Mouse (Mus musculus): Measurements from ENCODE around the gene Krt32. TPM values are rescaled to one million over a fixed set of nuclear protein-coding genes. Genes with fewer than 3 reads are reported as not detected.

The Krt32 gene
- polyA plus RNA-seq (2016; fragmentation: Nextera tagmentation; extraction: Ambion mirVana): not detected in 2 replicates

DNA sequence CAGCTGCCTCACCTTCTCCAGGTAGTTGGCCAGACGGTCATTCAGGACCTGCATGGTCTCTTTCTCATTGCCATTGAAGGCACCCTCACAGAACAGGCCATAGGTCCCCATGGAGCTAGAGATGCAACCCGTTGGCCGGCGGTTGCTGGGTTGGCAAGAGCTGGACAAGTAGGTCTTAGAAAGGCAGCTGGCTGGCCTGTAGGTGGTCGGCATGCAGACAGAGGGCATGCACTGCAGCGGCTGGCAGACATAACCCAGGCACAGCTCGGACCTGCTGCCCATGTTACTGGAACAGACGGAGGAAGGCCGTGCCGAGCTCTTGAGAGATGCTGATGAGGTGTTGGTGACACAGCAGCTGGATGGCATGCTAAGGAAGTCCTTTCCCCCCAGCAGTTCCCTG, at the start of gene Krt32:
Gene Krt32, minus strand, starts transcription at position 366 of the 400 bp plus-strand sequence.
- no peak within 1 kb of the TSS for H3K4me3 ChIP-seq
- H3K36me3 ChIP-seq (replicated peaks): no peaks in the 10 kb centered on the region
- 93% methylated on average over 10 of the region's 10 CpGs for WGBS
- no peak within 1 kb of the TSS for H3K27ac ChIP-seq
- no peaks in the 10 kb centered on the region for H3K4me1 ChIP-seq
- H3K27me3 ChIP-seq (ENCODE audit: poor library complexity, severe bottlenecking): no peaks in the 10 kb centered on the region
- H3K9me3 ChIP-seq: 0 out of 2 replicates have a peak, but pooled peaks cover 4% of the 10 kb centered on the region
- no peak for DNase-seq (ENCODE audit: extremely low spot score, low spot score)

DNA sequence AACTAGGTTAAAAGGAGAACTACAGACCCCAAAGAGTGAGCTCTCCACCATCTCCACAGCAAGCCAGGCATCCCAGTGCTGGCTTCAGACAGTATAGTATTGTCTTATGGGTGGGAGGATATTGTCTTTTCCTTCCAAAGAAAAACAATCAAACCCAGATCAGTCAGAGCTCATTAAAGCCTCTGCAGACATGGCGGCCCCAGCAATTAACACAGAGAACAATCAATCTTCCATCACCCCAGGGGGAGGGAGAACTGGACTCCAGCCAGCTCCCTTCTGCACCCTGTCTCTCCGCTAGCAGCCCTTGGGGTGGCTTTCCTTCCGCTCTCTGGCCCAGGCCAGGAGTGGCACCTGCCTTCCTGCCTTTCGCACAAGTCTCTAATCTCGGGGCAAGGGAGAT, 49.7 kb upstream of the Krt32 start:
- DNase-seq (ENCODE audit: extremely low spot score, low spot score): no peak
- WGBS: 50% methylated on average over 5 of the region's 5 CpGs
- no peak overlapping the region for H3K4me3 ChIP-seq

DNA sequence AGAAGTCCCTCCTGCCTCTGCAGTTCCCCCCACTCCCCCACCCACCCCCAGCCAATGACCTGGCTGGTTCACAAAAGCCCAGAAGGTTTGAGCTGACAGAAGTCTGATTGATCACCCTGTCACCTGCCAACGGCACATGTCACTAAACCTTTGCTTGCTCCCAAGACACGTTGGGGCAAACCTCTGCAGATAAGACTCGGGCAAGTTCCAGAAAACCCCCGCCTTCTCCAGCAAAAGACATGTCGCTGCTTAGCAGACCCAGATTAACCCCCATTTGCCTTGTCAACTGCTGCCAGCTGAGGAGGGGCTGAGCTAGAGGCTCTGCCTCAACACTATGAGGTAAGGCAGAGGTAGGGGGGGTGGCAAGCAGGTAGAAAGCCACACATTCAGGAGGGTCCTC, 48.5 kb upstream of the Krt32 start:
- no peak overlapping the region for H3K27ac ChIP-seq
- H3K4me1 ChIP-seq: peaks cover 44% of the 10 kb centered on the region
- no peaks in the 10 kb centered on the region for H3K9me3 ChIP-seq
- no peaks in the 10 kb centered on the region for H3K36me3 ChIP-seq (replicated peaks)
- no peaks in the 10 kb centered on the region; the same call in 1 of the 2 replicates for H3K27me3 ChIP-seq (ENCODE audit: poor library complexity, severe bottlenecking)
- H3K4me3 ChIP-seq: no peak overlapping the region
- WGBS: 63% methylated on average over 5 of the region's 5 CpGs
- DNase-seq (ENCODE audit: extremely low spot score, low spot score): no peak

More for the DNA sequence above, 49.7 kb upstream of the Krt32 start:
- Histone ChIP-seq H3K27me3 (ENCODE audit: poor library complexity, severe bottlenecking) (no peaks in the 10 kb centered on the region; the same call in 1 of the 2 replicates), H3K9me3 (no peaks in the 10 kb centered on the region), H3K4me1 (peaks cover 44% of the 10 kb centered on the region), H3K27ac (peak overlapping the region; percentile 60), H3K36me3 (replicated peaks) (no peaks in the 10 kb centered on the region)

DNA sequence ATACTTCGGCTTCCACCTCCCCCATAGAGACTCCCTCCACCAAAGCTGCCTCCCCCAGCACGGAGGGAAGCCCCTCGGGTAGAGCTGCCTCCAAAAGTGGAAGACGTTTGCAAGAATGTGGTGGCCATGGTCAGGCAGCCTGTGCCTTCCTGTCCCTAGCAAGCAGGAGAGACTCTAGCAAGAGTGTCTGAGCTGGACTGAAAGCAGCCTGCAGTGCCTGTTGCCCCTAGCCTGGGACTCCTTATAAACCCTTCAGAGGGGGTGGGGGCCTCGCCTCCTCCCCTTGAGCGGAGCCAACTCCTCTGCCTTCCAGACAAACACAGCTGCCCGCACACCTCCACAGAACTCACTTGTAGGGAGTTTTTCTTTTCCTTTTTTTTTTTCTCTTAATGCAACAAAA, 47.7 kb upstream of the Krt32 start, which contains the start of gene Krt15:
Gene Krt15, minus strand, starts transcription at position 198 of the 400 bp plus-strand sequence.
- H3K27me3 ChIP-seq (ENCODE audit: poor library complexity, severe bottlenecking): no peaks in the 10 kb centered on the region; the same call in 1 of the 2 replicates
- 68% methylated on average over 7 of the region's 7 CpGs for WGBS
- no peak for DNase-seq (ENCODE audit: extremely low spot score, low spot score)
- no peaks in the 10 kb centered on the region for H3K36me3 ChIP-seq (replicated peaks)
- H3K4me1 ChIP-seq: peaks cover 44% of the 10 kb centered on the region
- no peak within 1 kb of the TSS for H3K4me3 ChIP-seq
- H3K27ac ChIP-seq: no peak within 1 kb of the TSS
- H3K9me3 ChIP-seq: no peaks in the 10 kb centered on the region

DNA sequence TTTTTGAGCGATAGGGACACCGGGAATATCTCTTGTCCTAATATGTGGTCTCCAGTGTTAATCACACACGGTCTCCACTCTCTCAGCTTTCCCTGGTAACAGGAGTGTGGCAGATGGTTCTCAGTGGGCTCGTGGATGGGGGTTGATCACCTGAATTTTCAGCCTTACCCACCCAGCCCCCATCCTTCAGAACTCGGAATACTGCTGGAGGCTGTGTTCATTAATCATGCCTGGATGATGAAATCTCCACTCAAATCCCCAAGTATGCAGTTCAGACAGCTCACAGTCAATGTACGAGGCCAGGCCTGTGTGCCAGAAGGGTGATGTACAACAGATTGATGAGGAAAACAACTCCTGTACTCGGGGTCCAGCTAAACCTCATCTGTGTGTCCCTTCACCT, 36.9 kb upstream of the Krt32 start:
- DNase-seq (ENCODE audit: extremely low spot score, low spot score): no peak
- H3K4me3 ChIP-seq: no peak overlapping the region
- no peaks in the 10 kb centered on the region for H3K27me3 ChIP-seq (ENCODE audit: poor library complexity, severe bottlenecking)
- H3K4me1 ChIP-seq: no peaks in the 10 kb centered on the region
- no peaks in the 10 kb centered on the region for H3K9me3 ChIP-seq
- no peak overlapping the region for H3K27ac ChIP-seq
- 88% methylated on average over 7 of the region's 7 CpGs for WGBS
- H3K36me3 ChIP-seq (replicated peaks): no peaks in the 10 kb centered on the region

DNA sequence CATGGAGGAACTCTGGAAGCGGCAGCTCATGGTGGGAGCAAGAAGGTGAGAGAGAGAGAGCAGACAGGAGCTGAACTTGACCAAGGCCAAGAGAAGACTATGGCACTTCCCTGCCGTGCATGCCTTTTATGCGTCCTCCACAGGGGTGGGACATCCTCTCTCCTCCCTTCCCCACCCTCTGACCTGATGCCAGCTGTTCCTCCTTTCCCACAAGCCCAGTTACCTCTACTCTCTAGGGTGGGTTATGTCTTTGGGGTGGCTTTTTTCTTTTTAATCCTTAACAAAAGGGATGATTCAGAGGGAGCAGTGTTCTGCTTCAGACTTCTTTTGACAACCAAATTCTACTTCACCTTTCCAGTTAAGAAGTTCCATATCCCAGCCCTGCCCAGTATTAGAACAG, 33.4 kb upstream of the Krt32 start, which contains the start of gene Krt13:
Gene Krt13, minus strand, starts transcription at position 101 of the 400 bp plus-strand sequence.
- Histone ChIP-seq H3K9me3 (no peaks in the 10 kb centered on the region), H3K27ac (no peak within 1 kb of the TSS), H3K36me3 (replicated peaks) (no peaks in the 10 kb centered on the region), H3K4me1 (no peaks in the 10 kb centered on the region), H3K27me3 (ENCODE audit: poor library complexity, severe bottlenecking) (no peaks in the 10 kb centered on the region), H3K4me3 (no peak within 1 kb of the TSS)
- DNase-seq (ENCODE audit: extremely low spot score, low spot score): no peak
- 80% methylated on average over 3 of the region's 3 CpGs for WGBS

DNA sequence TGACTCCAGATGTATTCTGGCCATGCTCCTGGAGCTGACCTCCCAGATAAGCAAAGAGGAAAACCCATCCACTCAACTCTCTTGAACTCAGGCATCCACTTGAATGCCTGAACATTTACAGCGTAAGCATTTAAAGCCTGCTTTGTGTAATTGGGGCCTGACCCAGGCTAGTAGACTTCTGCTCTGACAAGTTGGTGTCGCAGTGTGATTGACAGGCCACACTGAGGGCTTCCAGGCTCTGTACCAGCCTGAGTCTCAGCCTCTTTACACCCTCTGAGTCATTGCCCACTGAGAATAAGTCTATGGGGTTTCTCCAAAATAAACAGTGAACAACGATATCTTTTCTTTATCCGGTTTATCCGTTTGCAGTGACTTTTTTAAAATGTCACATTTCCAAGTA, 32.3 kb upstream of the Krt32 start:
- no peaks in the 10 kb centered on the region for H3K4me1 ChIP-seq
- WGBS: 96% methylated on average over 5 of the region's 5 CpGs
- H3K9me3 ChIP-seq: no peaks in the 10 kb centered on the region

DNA sequence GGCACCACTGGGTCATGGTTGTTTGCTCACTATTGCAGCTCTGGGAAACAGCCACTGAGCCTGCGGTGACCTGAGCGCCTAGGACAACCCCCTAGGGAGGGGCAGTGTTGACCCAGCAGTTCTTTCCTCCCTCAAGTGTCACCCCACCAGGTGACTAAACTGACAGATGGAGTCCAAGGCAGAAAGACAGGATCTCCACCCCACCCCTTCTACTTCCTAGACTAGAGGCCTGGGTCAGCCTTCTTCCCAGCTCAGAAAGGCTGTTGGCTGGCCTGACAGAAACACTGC, 25.7 kb upstream of the Krt32 start:
- no peak for DNase-seq (ENCODE audit: extremely low spot score, low spot score)
- H3K4me3 ChIP-seq: no peak overlapping the region
- no peaks in the 10 kb centered on the region for H3K9me3 ChIP-seq
- WGBS: 82% methylated on average over 2 of the region's 2 CpGs
- no peaks in the 10 kb centered on the region for H3K4me1 ChIP-seq
- no peak overlapping the region for H3K27ac ChIP-seq
- no peaks in the 10 kb centered on the region for H3K27me3 ChIP-seq (ENCODE audit: poor library complexity, severe bottlenecking)
- no peaks in the 10 kb centered on the region for H3K36me3 ChIP-seq (replicated peaks)

More for the DNA sequence above, 32.3 kb upstream of the Krt32 start:
- DNase-seq (ENCODE audit: extremely low spot score, low spot score): no peak
- Histone ChIP-seq H3K36me3 (replicated peaks) (no peaks in the 10 kb centered on the region), H3K4me3 (no peak overlapping the region), H3K27ac (no peak overlapping the region), H3K27me3 (ENCODE audit: poor library complexity, severe bottlenecking) (no peaks in the 10 kb centered on the region)

DNA sequence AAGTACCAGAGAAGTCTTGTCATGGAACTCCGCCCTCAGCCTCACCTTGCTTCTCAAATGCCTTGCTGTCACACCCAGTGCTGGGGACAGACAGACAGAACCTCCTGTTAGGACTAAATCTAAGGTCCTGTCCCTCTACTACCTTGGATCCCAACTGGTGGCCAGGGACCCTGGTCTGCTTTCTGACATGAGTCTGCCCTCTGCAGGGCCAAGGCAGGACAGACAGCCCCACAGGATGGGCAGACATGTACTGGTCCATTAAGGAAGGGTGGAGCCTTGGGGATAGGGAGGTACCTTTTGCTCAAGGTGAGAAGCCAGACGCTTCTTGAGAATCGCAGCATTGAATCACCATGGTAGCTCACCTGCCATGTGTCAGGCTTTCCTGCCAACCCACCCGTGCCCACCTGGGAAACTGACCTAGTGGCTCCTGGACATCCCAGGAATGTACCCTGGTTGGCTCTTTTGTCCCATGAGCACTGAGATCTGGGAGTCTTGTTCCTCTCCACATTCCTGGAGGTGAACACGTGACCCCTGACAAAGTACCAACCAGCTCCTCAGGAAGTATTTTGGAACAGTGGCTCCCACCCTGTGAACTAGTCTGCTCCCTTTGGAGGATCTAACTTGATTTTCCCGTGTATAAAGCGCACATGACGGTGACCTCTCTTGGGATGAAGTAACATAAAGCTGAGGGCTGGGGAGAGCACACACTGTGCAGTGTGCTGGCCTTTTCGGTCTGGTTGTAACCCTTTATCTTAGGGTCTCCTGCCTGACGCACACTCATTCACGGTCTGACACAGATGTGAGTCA, 25.1 kb upstream of the Krt32 start:
- DNase-seq (ENCODE audit: extremely low spot score, low spot score): no peak
- Histone ChIP-seq H3K9me3 (no peaks in the 10 kb centered on the region), H3K4me3 (no peak overlapping the region), H3K27ac (no peak overlapping the region), H3K4me1 (no peaks in the 10 kb centered on the region), H3K36me3 (replicated peaks) (no peaks in the 10 kb centered on the region), H3K27me3 (ENCODE audit: poor library complexity, severe bottlenecking) (no peaks in the 10 kb centered on the region)
- 90% methylated on average over 11 of the region's 11 CpGs for WGBS

DNA sequence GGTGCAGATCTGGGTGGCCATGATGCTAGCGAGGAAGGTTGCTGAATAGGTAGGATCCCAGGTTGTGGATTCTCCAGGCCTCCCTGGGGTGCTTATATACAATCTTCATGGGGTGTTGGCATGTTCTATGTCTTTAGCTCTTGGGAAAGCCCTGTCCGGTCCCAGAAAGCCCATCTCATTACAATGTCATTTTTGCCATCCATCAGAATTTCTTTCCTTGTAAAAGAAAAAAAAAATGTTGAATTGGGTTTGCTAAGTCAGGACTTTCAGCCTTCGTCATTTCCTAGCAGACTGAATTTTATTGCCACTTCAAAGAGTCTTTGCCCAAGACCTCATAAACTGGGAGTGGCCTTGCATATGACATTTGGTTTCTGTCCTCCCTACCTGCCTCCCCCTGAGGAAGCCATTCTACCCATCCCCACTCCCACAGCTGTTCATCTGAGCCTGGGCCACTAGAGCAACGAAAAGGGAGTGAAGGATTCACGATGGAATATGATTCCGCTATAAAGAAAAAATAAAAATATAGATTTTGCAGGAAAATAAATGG, 17.6 kb upstream of the Krt32 start, which contains the start of gene Krt36:
Gene Krt36, minus strand, starts transcription at position 51 of the 547 bp plus-strand sequence.
- Histone ChIP-seq H3K4me3 (no peak within 1 kb of the TSS), H3K4me1 (no peaks in the 10 kb centered on the region), H3K9me3 (no peaks in the 10 kb centered on the region), H3K27ac (no peak within 1 kb of the TSS), H3K27me3 (ENCODE audit: poor library complexity, severe bottlenecking) (no peaks in the 10 kb centered on the region), H3K36me3 (replicated peaks) (no peaks in the 10 kb centered on the region)
- WGBS: 95% methylated on average over 6 of the region's 6 CpGs
- DNase-seq (ENCODE audit: extremely low spot score, low spot score): no peak

DNA sequence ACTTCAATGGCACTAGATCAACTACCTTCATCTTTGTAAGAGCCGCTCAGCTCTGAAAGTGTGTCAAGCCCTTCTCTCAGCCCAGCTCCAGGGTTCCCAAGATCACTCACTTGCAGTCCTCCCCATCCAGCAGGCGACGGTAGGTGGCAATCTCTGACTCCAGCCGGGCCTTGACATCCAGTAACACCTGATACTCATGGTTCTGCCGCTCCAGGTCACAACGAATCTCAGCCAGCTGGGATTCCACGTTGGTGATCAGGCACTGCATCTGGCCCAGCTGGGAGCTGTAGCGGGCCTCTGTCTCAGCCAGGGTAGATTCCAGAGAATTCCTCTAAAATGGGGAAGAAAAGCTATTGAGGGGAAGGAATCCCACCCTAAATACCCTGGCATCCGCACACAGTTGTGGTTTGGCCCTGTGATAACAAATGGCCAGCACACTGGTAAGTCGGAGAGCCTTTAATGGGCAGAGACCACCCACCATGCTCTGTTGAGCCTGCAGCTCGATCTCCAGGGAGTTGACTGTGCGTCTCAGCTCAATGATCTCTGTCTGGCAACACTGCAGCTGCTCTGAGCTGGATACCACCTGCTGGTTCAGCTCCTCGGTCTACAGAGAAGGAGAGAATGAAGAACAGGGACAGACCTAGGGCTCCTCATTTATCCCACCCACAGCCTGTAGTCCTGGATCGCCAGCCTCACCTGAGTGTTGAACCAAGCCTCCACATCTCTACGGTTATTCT, 14.8 kb upstream of the Krt32 start:
- peaks cover 9% of the 10 kb centered on the region for H3K4me1 ChIP-seq
- H3K4me3 ChIP-seq: no peak overlapping the region
- no peak overlapping the region for H3K27ac ChIP-seq
- no peak for DNase-seq (ENCODE audit: extremely low spot score, low spot score)
- 80% methylated on average over 15 of the region's 15 CpGs for WGBS
- no peaks in the 10 kb centered on the region for H3K36me3 ChIP-seq (replicated peaks)
- H3K27me3 ChIP-seq (ENCODE audit: poor library complexity, severe bottlenecking): no peaks in the 10 kb centered on the region
- no peaks in the 10 kb centered on the region for H3K9me3 ChIP-seq

DNA sequence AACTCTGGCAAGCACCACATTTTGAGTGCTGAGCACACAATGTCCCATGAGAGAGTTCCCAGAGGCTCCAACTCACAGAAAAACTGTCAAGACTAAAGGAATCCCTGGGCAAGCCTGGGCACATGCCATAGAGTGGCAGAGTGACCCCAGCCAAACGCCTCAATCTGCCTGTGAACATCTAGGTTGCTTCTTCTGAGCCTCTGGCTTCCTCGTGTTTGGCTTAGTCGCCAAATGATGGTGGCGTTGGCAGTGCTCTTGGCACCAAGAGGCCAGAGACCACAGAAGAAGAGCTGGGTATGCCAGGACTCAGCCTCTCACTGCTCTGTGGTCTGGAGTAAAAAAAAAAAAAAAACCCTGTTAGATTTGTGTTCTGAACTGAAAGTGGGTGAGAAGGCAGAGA, 12.4 kb upstream of the Krt32 start:
- Histone ChIP-seq H3K27me3 (ENCODE audit: poor library complexity, severe bottlenecking) (no peaks in the 10 kb centered on the region), H3K9me3 (no peaks in the 10 kb centered on the region), H3K36me3 (replicated peaks) (no peaks in the 10 kb centered on the region), H3K4me3 (no peak overlapping the region), H3K4me1 (peaks cover 18% of the 10 kb centered on the region), H3K27ac (no peak overlapping the region)
- WGBS: 80% methylated on average over 4 of the region's 4 CpGs
- DNase-seq (ENCODE audit: extremely low spot score, low spot score): no peak

DNA sequence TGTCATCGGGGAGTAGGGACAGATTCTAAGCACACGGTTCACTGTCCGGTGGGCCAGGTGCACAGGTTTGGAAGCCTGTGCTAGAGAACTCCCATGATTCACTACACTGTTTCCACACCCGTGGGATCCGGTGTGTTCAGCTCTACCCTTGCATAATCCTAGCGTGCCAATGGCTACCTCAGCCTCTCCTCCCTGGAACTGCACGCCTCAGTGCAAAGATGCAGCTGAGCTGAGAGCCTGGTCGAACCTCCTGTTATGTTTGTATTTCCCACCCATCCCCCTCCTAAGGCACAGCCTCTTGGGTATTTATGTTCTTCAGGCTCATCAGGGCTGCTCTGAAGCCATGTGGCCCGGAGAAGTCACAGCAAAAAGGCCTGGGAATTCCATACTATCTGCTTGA, 9.8 kb upstream of the Krt32 start:
- Histone ChIP-seq H3K27ac (no peak overlapping the region), H3K9me3 (no peaks in the 10 kb centered on the region), H3K4me3 (no peak overlapping the region), H3K4me1 (peaks cover 18% of the 10 kb centered on the region), H3K36me3 (replicated peaks) (no peaks in the 10 kb centered on the region), H3K27me3 (ENCODE audit: poor library complexity, severe bottlenecking) (no peaks in the 10 kb centered on the region)
- no peak for DNase-seq (ENCODE audit: extremely low spot score, low spot score)
- WGBS: 84% methylated on average over 9 of the region's 9 CpGs

Data from forebrain, embryonic 10.5 days (tissue).